Mouse (Mus musculus): ENCODE results near the gene Pidd1. TPM values are rescaled to one million over a fixed set of nuclear protein-coding genes. Genes with fewer than 3 reads are reported as not detected.

Gene Pidd1
- polyA plus RNA-seq, 1 experiment, result 4.4 TPM

GRCm38 (mm10) chr7:141432741-141433516 is 10.9 kb downstream of the Pidd1 start:
- H3K27me3 ChIP-seq (ENCODE audit: control insufficient read depth, insufficient read depth, low read length), result no peaks in the 10 kb centered on the region
- DNase-seq, result peak; percentile 94 to 98
- TF ChIP-seq CTCF (IDR thresholded peaks at IDR 0.05; ENCODE audit: borderline replicate concordance, insufficient read depth, low read depth, low read length), result peak; percentile 17; the same call in 1 of the 2 replicates
- TF ChIP-seq POLR2A (IDR thresholded peaks at IDR 0.05; ENCODE audit: borderline replicate concordance, insufficient read depth, low read length), result peak; percentile 63; the same call in 1 of the 2 replicates
- H3K27ac ChIP-seq (ENCODE audit: insufficient read depth, low read length), result peak overlapping the region; percentile 98
- peak overlapping the region; percentile 84 for H3K4me3 ChIP-seq (replicated peaks; ENCODE audit: insufficient read depth, low read depth, low read length)
- 7% methylated on average over 6 of the region's 6 CpGs for WGBS
- peaks cover 35% of the 10 kb centered on the region for H3K4me1 ChIP-seq (ENCODE audit: control insufficient read depth, insufficient read depth, low read length)

GRCm38 (mm10) chr7:141432186-141432611 is 11.6 kb downstream of the Pidd1 start:
- no peaks in the 10 kb centered on the region for H3K27me3 ChIP-seq (ENCODE audit: control insufficient read depth, insufficient read depth, low read length)
- 4% methylated on average over 8 of the region's 8 CpGs for WGBS
- H3K27ac ChIP-seq (ENCODE audit: insufficient read depth, low read length), result peak overlapping the region; percentile 85
- peak overlapping the region; percentile 84 for H3K4me3 ChIP-seq (replicated peaks; ENCODE audit: insufficient read depth, low read depth, low read length)
- no peak for TF ChIP-seq CTCF (IDR thresholded peaks at IDR 0.05; ENCODE audit: borderline replicate concordance, insufficient read depth, low read depth, low read length)
- no peak for TF ChIP-seq POLR2A (IDR thresholded peaks at IDR 0.05; ENCODE audit: borderline replicate concordance, insufficient read depth, low read length)
- peak; percentile 70 to 74 for DNase-seq
- H3K4me1 ChIP-seq (ENCODE audit: control insufficient read depth, insufficient read depth, low read length), result peaks cover 37% of the 10 kb centered on the region

- peak in 1 of 2 experiments; percentile 46 for DNase-seq
- Histone ChIP-seq H3K4me3 (replicated peaks; ENCODE audit: insufficient read depth, low read depth, low read length) (peak overlapping the region; percentile 84), H3K27ac (ENCODE audit: insufficient read depth, low read length) (peak overlapping the region; percentile 85), H3K4me1 (ENCODE audit: control insufficient read depth, insufficient read depth, low read length) (peaks cover 37% of the 10 kb centered on the region), H3K27me3 (ENCODE audit: control insufficient read depth, insufficient read depth, low read length) (no peaks in the 10 kb centered on the region)
- 43% methylated on average over 19 of the region's 19 CpGs for WGBS
- TF ChIP-seq POLR2A (IDR thresholded peaks at IDR 0.05; ENCODE audit: borderline replicate concordance, insufficient read depth, low read length) (no peak), CTCF (IDR thresholded peaks at IDR 0.05; ENCODE audit: borderline replicate concordance, insufficient read depth, low read depth, low read length) (no peak)
These were observed 12.2 kb downstream of the Pidd1 start for GRCm38 (mm10) chr7:141431434-141432185.

DNA sequence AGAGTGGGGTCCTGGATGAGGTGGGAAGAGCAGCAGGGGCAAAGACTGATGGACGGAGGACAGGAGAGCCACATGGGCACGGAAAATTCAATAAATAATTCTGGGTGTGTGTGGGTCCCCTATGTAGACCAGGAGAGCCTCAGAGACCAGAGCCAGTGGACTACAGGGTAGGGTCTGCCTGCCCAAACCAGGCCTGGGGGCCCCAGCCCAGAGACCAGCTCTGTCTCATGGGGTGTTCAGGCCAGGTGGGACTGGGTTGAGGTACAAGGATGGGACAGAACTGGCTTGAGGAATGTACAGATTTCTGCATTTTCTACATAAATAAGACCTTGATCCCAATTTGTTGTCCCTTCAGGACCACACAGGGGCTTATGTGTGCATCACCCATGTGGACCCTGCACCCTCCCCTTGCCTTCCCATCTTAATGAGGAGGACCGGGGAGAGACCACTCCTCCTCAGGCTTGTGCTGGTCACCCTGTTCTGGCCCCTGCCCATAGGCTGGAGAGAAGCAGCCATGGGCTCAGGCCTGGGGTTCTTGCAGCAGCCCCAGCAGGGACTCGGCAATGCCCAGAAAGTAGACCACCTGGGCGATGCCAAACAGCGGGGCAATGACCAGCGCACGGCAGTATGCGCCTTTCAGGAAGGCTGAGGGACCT is 13.1 kb downstream of the Pidd1 start:
- Histone ChIP-seq H3K4me3 (replicated peaks; ENCODE audit: insufficient read depth, low read depth, low read length) (no peak overlapping the region), H3K27me3 (ENCODE audit: control insufficient read depth, insufficient read depth, low read length) (no peaks in the 10 kb centered on the region), H3K4me1 (ENCODE audit: control insufficient read depth, insufficient read depth, low read length) (peaks cover 33% of the 10 kb centered on the region), H3K27ac (ENCODE audit: insufficient read depth, low read length) (peak overlapping the region; percentile 85)
- peak; percentile 38 to 40 for DNase-seq
- TF ChIP-seq POLR2A (IDR thresholded peaks at IDR 0.05; ENCODE audit: borderline replicate concordance, insufficient read depth, low read length) (peak; percentile 4; the same call in 1 of the 2 replicates), CTCF (IDR thresholded peaks at IDR 0.05; ENCODE audit: borderline replicate concordance, insufficient read depth, low read depth, low read length) (no peak)
- WGBS, result 83% methylated on average over 9 of the region's 9 CpGs

GRCm38 (mm10) chr7:141429840-141430584 is 13.8 kb downstream of the Pidd1 start:
- TF ChIP-seq CTCF (IDR thresholded peaks at IDR 0.05; ENCODE audit: borderline replicate concordance, insufficient read depth, low read depth, low read length) (no peak), POLR2A (IDR thresholded peaks at IDR 0.05; ENCODE audit: borderline replicate concordance, insufficient read depth, low read length) (peak; percentile 1; the same call in 1 of the 2 replicates)
- peaks cover 31% of the 10 kb centered on the region for H3K4me1 ChIP-seq (ENCODE audit: control insufficient read depth, insufficient read depth, low read length)
- no peak overlapping the region for H3K4me3 ChIP-seq (replicated peaks; ENCODE audit: insufficient read depth, low read depth, low read length)
- 53% methylated on average over 9 of the region's 9 CpGs for WGBS
- peak; percentile 44 to 46 for DNase-seq
- H3K27ac ChIP-seq (ENCODE audit: insufficient read depth, low read length), result no peak overlapping the region
- no peaks in the 10 kb centered on the region for H3K27me3 ChIP-seq (ENCODE audit: control insufficient read depth, insufficient read depth, low read length)

- TF ChIP-seq CTCF (IDR thresholded peaks at IDR 0.05; ENCODE audit: borderline replicate concordance, insufficient read depth, low read depth, low read length) (no peak), POLR2A (IDR thresholded peaks at IDR 0.05; ENCODE audit: borderline replicate concordance, insufficient read depth, low read length) (peak; percentile 87)
- Histone ChIP-seq H3K27ac (ENCODE audit: insufficient read depth, low read length) (peak within 1 kb of the TSS; percentile 95), H3K4me1 (ENCODE audit: control insufficient read depth, insufficient read depth, low read length) (peaks cover 31% of the 10 kb centered on the region), H3K4me3 (replicated peaks; ENCODE audit: insufficient read depth, low read depth, low read length) (peak within 1 kb of the TSS; percentile 78), H3K27me3 (ENCODE audit: control insufficient read depth, insufficient read depth, low read length) (no peaks in the 10 kb centered on the region)
- peak; percentile 93 to 96 for DNase-seq
- WGBS, result 2% methylated on average over 19 of the region's 19 CpGs
These were observed 14.5 kb downstream of the Pidd1 start, which contains the start of gene Cend1 for GRCm38 (mm10) chr7:141429310-141429709. Gene Cend1 (minus strand): TSS chr7:141429491.

DNA sequence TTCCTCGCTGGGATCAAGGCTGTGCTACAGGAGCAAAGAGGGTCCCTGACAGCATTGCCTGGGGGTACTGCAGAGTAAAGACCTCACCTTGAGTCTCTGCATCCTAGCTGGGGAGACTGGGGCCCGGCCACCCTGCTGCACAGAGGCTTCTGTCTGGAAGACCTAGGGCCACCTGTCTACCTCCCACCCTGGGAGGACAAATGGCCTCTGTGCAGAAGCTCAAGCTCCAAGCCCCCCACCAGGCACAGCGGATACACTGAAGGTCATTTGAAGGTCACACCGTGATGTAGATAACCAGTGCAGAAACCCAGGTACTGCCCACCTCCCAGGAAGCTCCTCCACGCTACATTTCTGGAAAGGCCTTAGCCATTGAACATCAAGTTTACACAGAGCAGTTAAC is 15.1 kb downstream of the Pidd1 start:
- H3K27ac ChIP-seq (ENCODE audit: insufficient read depth, low read length), result peak overlapping the region; percentile 95
- 10% methylated on average over 5 of the region's 5 CpGs for WGBS
- H3K4me1 ChIP-seq (ENCODE audit: control insufficient read depth, insufficient read depth, low read length), result peaks cover 31% of the 10 kb centered on the region
- no peak for TF ChIP-seq CTCF (IDR thresholded peaks at IDR 0.05; ENCODE audit: borderline replicate concordance, insufficient read depth, low read depth, low read length)
- TF ChIP-seq POLR2A (IDR thresholded peaks at IDR 0.05; ENCODE audit: borderline replicate concordance, insufficient read depth, low read length), result no peak
- H3K27me3 ChIP-seq (ENCODE audit: control insufficient read depth, insufficient read depth, low read length), result no peaks in the 10 kb centered on the region
- H3K4me3 ChIP-seq (replicated peaks; ENCODE audit: insufficient read depth, low read depth, low read length), result peak overlapping the region; percentile 78
- DNase-seq, result peak in 1 of 2 experiments; percentile 50
